Mouse (Mus musculus): Measurements from ENCODE around the gene Rnf115. TPM values are rescaled to one million over a fixed set of nuclear protein-coding genes. Genes with fewer than 3 reads are reported as not detected.
"Not testable (repeated sequence)": the region's sequence is repeated elsewhere in the genome, so short reads cannot be mapped to it uniquely, and the experiment has no call there.

Gene Rnf115
- polyA plus RNA-seq, 1 experiment from 2014 or later: 46.1 TPM

DNA sequence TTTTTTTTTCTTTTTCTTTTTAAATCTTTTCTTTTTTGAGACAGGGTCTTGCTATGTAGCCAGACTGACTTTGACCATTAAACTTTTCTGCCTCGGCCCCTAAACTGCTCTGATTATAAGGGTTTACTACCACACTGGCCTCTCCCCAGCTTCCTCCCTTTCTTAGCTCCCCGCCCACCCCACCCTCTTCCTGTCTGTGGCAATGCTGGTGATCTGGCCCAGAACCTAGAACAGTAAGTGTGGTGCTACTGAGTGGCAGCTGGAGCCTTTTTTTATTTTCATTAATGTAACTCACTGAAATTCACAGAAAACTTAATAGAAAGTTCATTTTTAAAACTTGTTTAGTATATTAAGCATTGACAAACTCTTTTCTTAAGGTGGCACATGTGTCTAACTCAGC is 11.6 kb upstream of the Rnf115 start:
- no peak for ATAC-seq
- H3K4me3 ChIP-seq (replicated peaks): no peak overlapping the region
- H3K27me3 ChIP-seq (replicated peaks): no peaks in the 10 kb centered on the region
- peaks cover 38% of the 10 kb centered on the region for H3K36me3 ChIP-seq
- H3K9me3 ChIP-seq: no peaks in the 10 kb centered on the region
- H3K27ac ChIP-seq: no peak overlapping the region
- H3K4me1 ChIP-seq (replicated peaks): no peaks in the 10 kb centered on the region
- no peak overlapping the region for H3K9ac ChIP-seq
- 83% methylated on average over 2 of the region's 2 CpGs for WGBS
- H3K4me2 ChIP-seq (replicated peaks): no peak overlapping the region

GRCm38 (mm10) chr3:96719173-96719572 is 8.3 kb upstream of the Rnf115 start:
- H3K9ac ChIP-seq: no peak overlapping the region
- ATAC-seq: no peak
- H3K27ac ChIP-seq: no peak overlapping the region
- no peaks in the 10 kb centered on the region for H3K9me3 ChIP-seq
- no peaks in the 10 kb centered on the region for H3K27me3 ChIP-seq (replicated peaks)
- H3K4me2 ChIP-seq (replicated peaks): no peak overlapping the region
- WGBS: 46% methylated on average over 14 of the region's 14 CpGs
- no peaks in the 10 kb centered on the region for H3K4me1 ChIP-seq (replicated peaks)
- peaks cover 35% of the 10 kb centered on the region; the same call in 1 of the 2 replicates for H3K36me3 ChIP-seq
- H3K4me3 ChIP-seq (replicated peaks): no peak overlapping the region

GRCm38 (mm10) chr3:96727828-96728633 is 567 bp downstream of the Rnf115 start:
- H3K27me3 ChIP-seq (replicated peaks): no peaks in the 10 kb centered on the region

GRCm38 (mm10) chr3:96728634-96729402 is 1.4 kb downstream of the Rnf115 start:
- peaks cover 11% of the 10 kb centered on the region for H3K4me1 ChIP-seq (replicated peaks)
- H3K4me2 ChIP-seq (replicated peaks): peak overlapping the region; percentile 54
- H3K27ac ChIP-seq: peak overlapping the region; percentile 70; the same call in 1 of the 2 replicates
- no peaks in the 10 kb centered on the region for H3K27me3 ChIP-seq (replicated peaks)
- 42% methylated on average over 7 of the region's 7 CpGs for WGBS
- no peak for ATAC-seq
- H3K36me3 ChIP-seq: peaks cover 3% of the 10 kb centered on the region; the same call in 1 of the 2 replicates
- no peak overlapping the region for H3K9ac ChIP-seq
- H3K9me3 ChIP-seq: no peaks in the 10 kb centered on the region
- peak overlapping the region; percentile 94 for H3K4me3 ChIP-seq (replicated peaks)

More at GRCm38 (mm10) chr3:96727828-96728633, 567 bp downstream of the Rnf115 start:
- Histone ChIP-seq H3K9ac (peak overlapping the region; percentile 74), H3K27ac (peak overlapping the region; percentile 70), H3K9me3 (no peaks in the 10 kb centered on the region), H3K4me2 (replicated peaks) (peak overlapping the region; percentile 54), H3K4me3 (replicated peaks) (peak overlapping the region; percentile 94), H3K4me1 (replicated peaks) (peaks cover 11% of the 10 kb centered on the region), H3K36me3 (peaks cover 6% of the 10 kb centered on the region; the same call in 1 of the 2 replicates)
- WGBS: under 1% methylated on average over 42 of the region's 42 CpGs
- ATAC-seq: peak; percentile 70

DNA sequence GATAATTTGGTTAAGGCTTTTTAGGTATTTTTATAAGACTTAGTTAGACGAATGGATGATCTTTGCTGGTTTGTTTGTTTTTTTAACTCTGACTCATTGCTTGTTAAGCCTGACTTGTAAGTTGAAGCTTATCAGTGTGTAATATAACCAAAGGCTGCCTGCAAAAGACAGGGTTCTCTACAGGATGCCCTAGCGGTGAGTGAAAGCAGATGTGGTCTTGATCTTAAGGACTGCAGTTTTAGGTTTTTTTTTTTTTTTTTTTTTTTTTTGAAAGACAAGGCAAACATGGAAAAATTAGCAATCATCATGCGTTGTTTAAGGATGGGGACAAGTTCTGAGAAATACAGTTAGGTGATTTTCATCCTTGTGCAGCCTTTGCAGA is 1.9 kb downstream of the Rnf115 start:
- no peaks in the 10 kb centered on the region for H3K9me3 ChIP-seq
- no peak overlapping the region for H3K27ac ChIP-seq
- peaks cover 11% of the 10 kb centered on the region for H3K4me1 ChIP-seq (replicated peaks)
- no peak for ATAC-seq
- H3K9ac ChIP-seq: no peak overlapping the region
- H3K4me3 ChIP-seq (replicated peaks): no peak overlapping the region; the same call in 1 of the 2 replicates
- H3K36me3 ChIP-seq: no peaks in the 10 kb centered on the region
- H3K27me3 ChIP-seq (replicated peaks): no peaks in the 10 kb centered on the region
- no peak overlapping the region for H3K4me2 ChIP-seq (replicated peaks)
- WGBS: 35% methylated on average over 3 of the region's 3 CpGs

DNA sequence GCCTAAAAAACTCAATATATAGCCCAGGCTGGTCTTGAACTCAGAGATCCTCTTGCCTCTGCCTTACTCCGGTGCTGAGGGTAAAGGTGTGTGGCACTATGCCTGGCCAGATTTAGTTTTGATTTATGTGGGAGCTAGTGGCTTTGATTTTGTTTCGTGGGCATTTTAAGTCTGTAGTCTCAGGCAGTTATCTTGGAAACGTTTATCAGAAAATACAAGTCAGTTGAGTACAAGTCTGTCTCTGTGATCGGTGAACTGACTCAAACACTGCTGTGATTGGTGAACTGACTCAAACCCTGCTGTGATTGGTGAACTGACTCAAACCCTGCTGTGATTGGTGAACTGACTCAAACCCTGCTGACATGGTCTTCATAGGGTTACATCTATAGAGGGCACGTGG is 3.3 kb downstream of the Rnf115 start:
- Histone ChIP-seq H3K27me3 (replicated peaks) (no peaks in the 10 kb centered on the region), H3K4me2 (replicated peaks) (no peak overlapping the region), H3K9me3 (no peaks in the 10 kb centered on the region), H3K4me3 (replicated peaks) (no peak overlapping the region), H3K9ac (no peak overlapping the region), H3K36me3 (no peaks in the 10 kb centered on the region), H3K27ac (no peak overlapping the region), H3K4me1 (replicated peaks) (peaks cover 9% of the 10 kb centered on the region)
- no peak for ATAC-seq
- 72% methylated on average over 5 of the region's 5 CpGs for WGBS

GRCm38 (mm10) chr3:96733984-96734383 is 6.5 kb downstream of the Rnf115 start:
- 88% methylated on average over 1 of the region's 1 CpGs for WGBS
- Histone ChIP-seq H3K4me3 (replicated peaks) (no peak overlapping the region), H3K9me3 (no peaks in the 10 kb centered on the region), H3K27me3 (replicated peaks) (no peaks in the 10 kb centered on the region), H3K9ac (no peak overlapping the region), H3K4me2 (replicated peaks) (no peak overlapping the region), H3K27ac (no peak overlapping the region), H3K36me3 (no peaks in the 10 kb centered on the region), H3K4me1 (replicated peaks) (peaks cover 1% of the 10 kb centered on the region)
- ATAC-seq: no peak

- Histone ChIP-seq H3K9ac (no peak overlapping the region), H3K9me3 (no peaks in the 10 kb centered on the region), H3K27me3 (replicated peaks) (no peaks in the 10 kb centered on the region), H3K4me3 (replicated peaks) (no peak overlapping the region), H3K4me1 (replicated peaks) (no peaks in the 10 kb centered on the region), H3K27ac (no peak overlapping the region), H3K4me2 (replicated peaks) (no peak overlapping the region), H3K36me3 (no peaks in the 10 kb centered on the region)
- WGBS: 98% methylated on average over 2 of the region's 2 CpGs
- no peak for ATAC-seq
Observed at GRCm38 (mm10) chr3:96735200-96735599, 7.7 kb downstream of the Rnf115 start.

- Histone ChIP-seq H3K4me3 (replicated peaks) (no peak overlapping the region), H3K27ac (no peak overlapping the region), H3K4me1 (replicated peaks) (no peaks in the 10 kb centered on the region), H3K9ac (no peak overlapping the region), H3K9me3 (no peaks in the 10 kb centered on the region), H3K36me3 (no peaks in the 10 kb centered on the region), H3K4me2 (replicated peaks) (no peak overlapping the region), H3K27me3 (replicated peaks) (no peaks in the 10 kb centered on the region)
- ATAC-seq: no peak
- 57% methylated on average over 1 of the region's 1 CpGs for WGBS
Observed at GRCm38 (mm10) chr3:96737013-96737740, 9.7 kb downstream of the Rnf115 start.

DNA sequence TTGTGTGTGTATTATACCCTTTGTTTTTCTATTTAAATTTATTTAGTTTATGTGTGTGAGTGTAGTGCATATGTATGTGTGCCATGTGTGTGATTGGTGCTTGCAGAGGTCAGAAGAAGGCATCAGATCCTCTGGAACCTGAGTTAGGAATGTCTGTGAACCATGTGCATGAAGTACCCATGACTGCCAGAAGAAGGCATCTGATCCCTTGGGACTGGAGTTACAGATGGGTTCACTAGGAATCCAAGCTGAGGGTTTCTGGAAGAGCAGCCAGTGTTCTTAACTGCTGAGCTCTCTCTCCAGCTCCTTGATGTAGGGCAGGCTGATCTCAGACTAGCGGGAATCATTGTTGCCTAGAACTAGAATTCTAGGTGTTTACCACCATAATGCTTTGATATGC is 10.5 kb downstream of the Rnf115 start:
- no peak overlapping the region for H3K4me3 ChIP-seq (replicated peaks)
- H3K4me2 ChIP-seq (replicated peaks): no peak overlapping the region
- H3K9ac ChIP-seq: no peak overlapping the region
- no peaks in the 10 kb centered on the region for H3K27me3 ChIP-seq (replicated peaks)
- H3K9me3 ChIP-seq: no peaks in the 10 kb centered on the region
- WGBS: 84% methylated on average over 1 of the region's 1 CpGs
- H3K27ac ChIP-seq: no peak overlapping the region
- no peaks in the 10 kb centered on the region for H3K36me3 ChIP-seq
- no peak for ATAC-seq
- no peaks in the 10 kb centered on the region for H3K4me1 ChIP-seq (replicated peaks)

DNA sequence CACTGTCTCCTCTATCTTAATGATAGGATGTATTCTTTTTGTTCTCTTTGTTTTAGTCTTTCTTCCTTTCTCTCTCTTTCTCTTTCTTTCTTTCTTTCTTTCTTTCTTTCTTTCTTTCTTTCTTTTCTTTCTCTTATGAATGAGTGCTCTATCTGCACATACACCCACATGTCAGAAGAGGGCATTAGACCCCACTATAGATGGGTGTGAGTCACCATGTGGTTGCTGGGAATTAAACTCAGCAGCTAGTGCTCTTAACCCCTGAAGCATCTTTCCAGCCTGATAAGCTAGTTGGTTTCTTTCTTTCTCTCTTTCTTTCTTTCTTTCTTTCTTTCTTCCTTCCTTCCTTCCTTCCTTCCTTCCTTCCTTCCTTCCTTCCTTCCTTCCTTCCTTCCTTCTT is 12.8 kb downstream of the Rnf115 start:
- not testable (repeated sequence) for H3K27ac ChIP-seq; ATAC-seq; H3K4me2 ChIP-seq (replicated peaks); H3K9ac ChIP-seq; H3K4me3 ChIP-seq (replicated peaks); H3K27me3 ChIP-seq (replicated peaks); H3K36me3 ChIP-seq; H3K9me3 ChIP-seq; H3K4me1 ChIP-seq (replicated peaks)

DNA sequence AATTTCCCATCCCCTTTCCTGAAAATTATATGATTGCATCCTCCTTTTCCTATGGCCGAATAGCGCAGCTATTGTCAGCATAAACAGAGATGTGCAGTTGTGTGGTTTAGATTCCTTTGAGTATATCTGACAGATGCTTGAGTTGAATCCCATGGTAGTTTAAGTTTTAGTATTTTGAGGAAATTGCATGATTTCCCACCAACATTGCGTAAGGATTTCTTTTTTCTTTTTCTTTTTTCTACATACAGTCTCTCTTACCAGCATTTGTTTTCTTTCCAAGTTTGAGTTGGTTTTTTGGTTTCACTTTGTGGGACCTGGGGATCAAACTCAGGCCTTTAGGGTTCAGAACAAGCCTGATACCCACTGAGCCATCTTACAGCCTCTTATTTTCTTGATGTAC is 16.9 kb downstream of the Rnf115 start:
- 97% methylated on average over 3 of the region's 3 CpGs for WGBS
- no peak overlapping the region for H3K27ac ChIP-seq
- no peak overlapping the region for H3K9ac ChIP-seq
- H3K4me3 ChIP-seq (replicated peaks): no peak overlapping the region
- H3K36me3 ChIP-seq: no peaks in the 10 kb centered on the region
- ATAC-seq: no peak
- no peaks in the 10 kb centered on the region for H3K27me3 ChIP-seq (replicated peaks)
- H3K4me1 ChIP-seq (replicated peaks): no peaks in the 10 kb centered on the region
- no peaks in the 10 kb centered on the region for H3K9me3 ChIP-seq
- H3K4me2 ChIP-seq (replicated peaks): no peak overlapping the region

Measured in intestine, embryonic 15.5 days (tissue).